8 mouse cellular contexts compared by ENCODE assay signal in genomic region chr8:121116591-121117185, GRCm38 (mm10). TPM values are rescaled to one million over a fixed set of nuclear protein-coding genes. Genes with fewer than 3 reads are reported as not detected.
DNase-seq lines count a peak whose midpoint lies in the region; ATAC-seq lines count a peak whose summit lies in the region.

No protein-coding gene starts in this region.

- peaks cover 21% of the 10 kb centered on the region; the same call in 1 of the 2 replicates for H3K4me1 ChIP-seq in heart, embryonic 12.5 days (replicated peaks)
- peaks cover 54% of the 10 kb centered on the region for H3K4me1 ChIP-seq in limb, embryonic 13.5 days
- peaks cover 15% of the 10 kb centered on the region for H3K4me1 ChIP-seq in stomach, embryonic 14.5 days (ENCODE audit: control insufficient read depth, insufficient read depth, low read length)

- peak overlapping the region; percentile 92 for H3K9ac ChIP-seq in heart, embryonic 12.5 days
- H3K9ac ChIP-seq in limb, embryonic 13.5 days: peak overlapping the region; percentile 80
- no peak overlapping the region for H3K9ac ChIP-seq in stomach, embryonic 14.5 days (replicated peaks; ENCODE audit: low read depth, low read length)

- WGBS in heart, embryonic 12.5 days: under 1% methylated on average over 54 of the region's 55 CpGs
- WGBS in limb, embryonic 13.5 days: under 1% methylated on average over 55 of the region's 55 CpGs
- WGBS in stomach, embryonic 14.5 days: under 1% methylated on average over 55 of the region's 55 CpGs

- H3K27ac ChIP-seq in heart, embryonic 12.5 days (ENCODE audit: poor library complexity, severe bottlenecking): peak overlapping the region; percentile 97
- H3K27ac ChIP-seq in limb, embryonic 13.5 days: peak overlapping the region; percentile 91
- H3K27ac ChIP-seq in stomach, embryonic 14.5 days (ENCODE audit: low read length): no peak overlapping the region

- H3K4me2 ChIP-seq in heart, embryonic 12.5 days: peak overlapping the region; percentile 93
- H3K4me2 ChIP-seq in limb, embryonic 13.5 days (replicated peaks): peak overlapping the region; percentile 90
- H3K4me2 ChIP-seq in stomach, embryonic 14.5 days (replicated peaks; ENCODE audit: low read depth, low read length): peak overlapping the region; percentile 84

- H3K9me3 ChIP-seq in heart, embryonic 12.5 days (replicated peaks): no peaks in the 10 kb centered on the region
- no peaks in the 10 kb centered on the region for H3K9me3 ChIP-seq in limb, embryonic 13.5 days
- H3K9me3 ChIP-seq in stomach, embryonic 14.5 days (ENCODE audit: control insufficient read depth, low read depth, low read length): no peaks in the 10 kb centered on the region

- ATAC-seq in heart, embryonic 12.5 days (ENCODE audit: insufficient number of reproducible peaks, low FRiP score): peak; percentile 54
- ATAC-seq in limb, embryonic 13.5 days (ENCODE audit: low FRiP score, low read depth): 0 out of 2 replicates have a peak, but pooled peaks have one; percentile 12
- 0 out of 2 replicates have a peak, but pooled peaks have one; percentile 28 for ATAC-seq in stomach, embryonic 14.5 days (ENCODE audit: insufficient number of reproducible peaks, insufficient read depth, low FRiP score, low read depth)
- no peak for ATAC-seq in granulocyte monocyte progenitor cell, adult 5-6 weeks (replicated peaks; ENCODE audit: poor library complexity, severe bottlenecking)

- peak; percentile 38 for DNase-seq in adrenal gland, postnatal 10 days
- no peak for DNase-seq in adrenal gland, postnatal 4 days (ENCODE audit: low spot score in 2 of 2)
- peak; percentile 89 for DNase-seq in NIH3T3 (ENCODE audit: low read depth)
- DNase-seq in right cerebral cortex, postnatal 14 days: no peak

- peaks cover 67% of the 10 kb centered on the region for H3K27me3 ChIP-seq in heart, embryonic 12.5 days (replicated peaks)
- peaks cover 87% of the 10 kb centered on the region for H3K27me3 ChIP-seq in limb, embryonic 13.5 days
- H3K27me3 ChIP-seq in stomach, embryonic 14.5 days (ENCODE audit: control insufficient read depth, insufficient read depth, low read length): peaks cover 61% of the 10 kb centered on the region

- peak overlapping the region; percentile 76 for H3K4me3 ChIP-seq in heart, embryonic 12.5 days
- H3K4me3 ChIP-seq in limb, embryonic 13.5 days: peak overlapping the region; percentile 68
- peak overlapping the region; percentile 43 for H3K4me3 ChIP-seq in stomach, embryonic 14.5 days (ENCODE audit: low read depth, low read length)

- no peaks in the 10 kb centered on the region for H3K36me3 ChIP-seq in heart, embryonic 12.5 days
- H3K36me3 ChIP-seq in limb, embryonic 13.5 days: no peaks in the 10 kb centered on the region; the same call in 1 of the 2 replicates
- H3K36me3 ChIP-seq in stomach, embryonic 14.5 days (ENCODE audit: control insufficient read depth, insufficient read depth, low read length): no peaks in the 10 kb centered on the region

RNA-seq across cellular contexts. Expression of gene Foxc2, which starts 0.7 kb away (rescaled TPM):
- total RNA-seq in adrenal gland, postnatal 10 days (2021): 1 to 10 TPM; 4.1 to 6.1 TPM
- total RNA-seq in adrenal gland, postnatal 4 days (2021): 10 to 100 TPM in 1 of 2 experiments, 1 to 10 TPM in 1; 9.8 to 15.2 TPM
- polyA plus RNA-seq in heart, embryonic 12.5 days (2016; fragmentation: Nextera tagmentation; extraction: Ambion mirVana): 20.7 and 20.8 TPM in 2 replicates
- 7.5 and 8.3 TPM in 2 replicates for polyA plus RNA-seq in limb, embryonic 13.5 days (2015; fragmentation: Nextera tagmentation; extraction: Ambion mirVana)
- 0.20 and 0.56 TPM in 2 replicates for polyA plus RNA-seq in stomach, embryonic 14.5 days (2014; fragmentation: Nextera tagmentation; extraction: Ambion mirVana)
- total RNA-seq in granulocyte monocyte progenitor cell, adult 5-6 weeks (2014; fragmentation: Nextera tagmentation): not detected in 2 replicates
- total RNA-seq in granulocyte monocyte progenitor cell, adult 5-6 weeks (2017): not detected in 2 replicates

RNA-seq across cellular contexts. Expression of gene Mthfsd, which starts 8.5 kb away (rescaled TPM):
- 10 to 100 TPM; 30.4 to 32.2 TPM for total RNA-seq in adrenal gland, postnatal 10 days (2021)
- total RNA-seq in adrenal gland, postnatal 4 days (2021): 10 to 100 TPM; 39.2 to 42.7 TPM
- polyA plus RNA-seq in heart, embryonic 12.5 days (2016; fragmentation: Nextera tagmentation; extraction: Ambion mirVana): 45.2 and 45.8 TPM in 2 replicates
- polyA plus RNA-seq in limb, embryonic 13.5 days (2015; fragmentation: Nextera tagmentation; extraction: Ambion mirVana): 65.4 and 76.9 TPM in 2 replicates
- 65.9 and 66.6 TPM in 2 replicates for polyA plus RNA-seq in stomach, embryonic 14.5 days (2014; fragmentation: Nextera tagmentation; extraction: Ambion mirVana)
- total RNA-seq in granulocyte monocyte progenitor cell, adult 5-6 weeks (2014; fragmentation: Nextera tagmentation): 38.9 and 45.1 TPM in 2 replicates
- total RNA-seq in granulocyte monocyte progenitor cell, adult 5-6 weeks (2017): 14.9 and 16.4 TPM in 2 replicates

RNA-seq across cellular contexts. Expression of gene Foxl1, which starts 11.1 kb away (rescaled TPM):
- total RNA-seq in adrenal gland, postnatal 10 days (2021): under 1 TPM; 0.24 to 0.42 TPM
- 1 to 10 TPM; 1.2 to 1.8 TPM for total RNA-seq in adrenal gland, postnatal 4 days (2021)
- polyA plus RNA-seq in heart, embryonic 12.5 days (2016; fragmentation: Nextera tagmentation; extraction: Ambion mirVana): 0.78 and 1.2 TPM in 2 replicates
- polyA plus RNA-seq in limb, embryonic 13.5 days (2015; fragmentation: Nextera tagmentation; extraction: Ambion mirVana): 0.15 and 0.18 TPM in 2 replicates
- 6.9 and 7.0 TPM in 2 replicates for polyA plus RNA-seq in stomach, embryonic 14.5 days (2014; fragmentation: Nextera tagmentation; extraction: Ambion mirVana)
- not detected in 2 replicates for total RNA-seq in granulocyte monocyte progenitor cell, adult 5-6 weeks (2014; fragmentation: Nextera tagmentation)
- not detected in 2 replicates for total RNA-seq in granulocyte monocyte progenitor cell, adult 5-6 weeks (2017)

RNA-seq across cellular contexts. Expression of gene Foxf1, which starts 32.5 kb away (rescaled TPM):
- total RNA-seq in adrenal gland, postnatal 10 days (2021): 1 to 10 TPM; 1.4 to 1.7 TPM
- total RNA-seq in adrenal gland, postnatal 4 days (2021): 1 to 10 TPM; 1.1 TPM
- 0.68 and 3.7 TPM in 2 replicates for polyA plus RNA-seq in heart, embryonic 12.5 days (2016; fragmentation: Nextera tagmentation; extraction: Ambion mirVana)
- polyA plus RNA-seq in limb, embryonic 13.5 days (2015; fragmentation: Nextera tagmentation; extraction: Ambion mirVana): 0.43 and 0.86 TPM in 2 replicates
- 147 and 163 TPM in 2 replicates for polyA plus RNA-seq in stomach, embryonic 14.5 days (2014; fragmentation: Nextera tagmentation; extraction: Ambion mirVana)
- total RNA-seq in granulocyte monocyte progenitor cell, adult 5-6 weeks (2014; fragmentation: Nextera tagmentation): not detected in 2 replicates
- total RNA-seq in granulocyte monocyte progenitor cell, adult 5-6 weeks (2017): not detected in 2 replicates

Comparison
In these comparisons a context has a peak if more than half of its experiments do, and no peak if none do; other contexts are left out.
1. DNase-seq: peak in adrenal gland, postnatal 10 days (single experiment) and NIH3T3 (single experiment); none in adrenal gland, postnatal 4 days (0 of 2) and right cerebral cortex, postnatal 14 days (single experiment).
2. RNA of gene Foxc2, which starts 0.7 kb away (total RNA-seq): 9.8 to 15.2 TPM in adrenal gland, postnatal 4 days and 4.1 to 6.1 TPM in adrenal gland, postnatal 10 days; not detected in granulocyte monocyte progenitor cell, adult 5-6 weeks; every median in the first group is over 4 times any median in the second.
3. Peak in every context shown above with its lines, with median percentiles within 50 percentile points of each other: H3K4me2 ChIP-seq and H3K4me3 ChIP-seq.